Comparison of ENCODE assay signal across 20 mouse cellular contexts in genomic region chr1:72278085-72278484, GRCm38 (mm10). TPM values are rescaled to one million over a fixed set of nuclear protein-coding genes. Genes with fewer than 3 reads are reported as not detected.
"Had no signal": no experiment of that assay in that cellular context is flagged by ENCODE, and none has a peak within 500 bp of the region (broad histone marks: within the 10 kb centered on the region; RNA-seq: fewer than 3 reads in every experiment).

No protein-coding gene starts in this region.

- H3K9me3 ChIP-seq: kidney, embryonic 15.5 days; limb, embryonic 10.5 days; liver, embryonic 15.5 days had no signal

- H3K4me3 ChIP-seq: kidney, embryonic 15.5 days; limb, embryonic 10.5 days; limb, embryonic 13.5 days; liver, embryonic 12.5 days; liver, embryonic 15.5 days had no signal

- H3K27ac ChIP-seq: kidney, embryonic 15.5 days; limb, embryonic 10.5 days; limb, embryonic 13.5 days; liver, embryonic 12.5 days; liver, embryonic 15.5 days; stomach, postnatal 0 days had no signal

- H3K27me3 ChIP-seq: kidney, embryonic 15.5 days; limb, embryonic 13.5 days; liver, embryonic 12.5 days; liver, embryonic 15.5 days had no signal

- H3K4me1 ChIP-seq: limb, embryonic 10.5 days; limb, embryonic 13.5 days had no signal

- DNase-seq: kidney, postnatal 10 days; kidney, postnatal 36 days; layer of hippocampus, postnatal 36 days; lung, adult 2 months; lung, postnatal 14 days; lung, postnatal 4 days; midbrain, embryonic 14.5 days; right cerebral cortex, postnatal 14 days; right cerebral cortex, postnatal 4 days; thymus, adult 2 months; thymus, postnatal 14 days; thymus, postnatal 4 days had no signal

RNA-seq across cellular contexts. Expression of gene Tmem169, which starts 6.1 kb away (rescaled TPM):
- total RNA-seq: megakaryocyte progenitor cell, adult 5-6 weeks; megakaryocyte-erythroid progenitor cell, adult 5-6 weeks had no signal
